Mouse (Mus musculus): Measurements from ENCODE around the gene Ryr3. TPM values are rescaled to one million over a fixed set of nuclear protein-coding genes. Genes with fewer than 3 reads are reported as not detected.

Ryr3 gene
- polyA plus RNA-seq, 1 experiment from 2014 or later, result 4.3 TPM

GRCm38 (mm10) chr2:112637206-112637605 lies 579.7 kb downstream of the Ryr3 start:
- Histone ChIP-seq H3K36me3 (peaks cover 6% of the 10 kb centered on the region; the same call in 1 of the 2 replicates), H3K9me3 (replicated peaks) (no peaks in the 10 kb centered on the region), H3K4me2 (no peak overlapping the region), H3K4me3 (no peak overlapping the region), H3K27ac (ENCODE audit: poor library complexity, severe bottlenecking) (no peak overlapping the region), H3K4me1 (replicated peaks) (peaks cover 7% of the 10 kb centered on the region), H3K9ac (no peak overlapping the region), H3K27me3 (replicated peaks) (no peaks in the 10 kb centered on the region)
- no peak for ATAC-seq (ENCODE audit: insufficient number of reproducible peaks, low FRiP score)
- WGBS, result 70% methylated on average over 5 of the region's 5 CpGs

DNA sequence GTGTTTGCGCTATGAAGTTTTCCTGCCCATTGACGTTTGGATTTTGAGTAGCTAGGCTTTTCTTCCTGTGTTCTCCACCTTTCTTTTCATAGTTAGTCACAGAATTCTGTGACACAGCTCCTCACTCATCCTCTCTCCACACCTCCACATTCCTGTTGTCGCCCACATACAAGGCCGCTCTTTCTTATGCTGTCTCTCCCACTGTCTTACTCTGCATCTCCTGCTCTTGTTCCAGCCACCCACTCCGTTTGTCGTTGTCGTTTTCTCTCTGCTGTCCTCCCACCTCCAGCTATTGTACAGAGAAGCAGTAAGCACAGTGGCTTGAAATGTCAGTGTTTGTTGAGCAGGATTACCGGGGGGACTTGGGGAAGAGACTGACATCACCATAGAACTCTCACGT lies 584.4 kb downstream of the Ryr3 start:
- no peak overlapping the region for H3K9ac ChIP-seq
- H3K9me3 ChIP-seq (replicated peaks), result no peaks in the 10 kb centered on the region
- peaks cover 16% of the 10 kb centered on the region for H3K36me3 ChIP-seq
- H3K27ac ChIP-seq (ENCODE audit: poor library complexity, severe bottlenecking), result no peak overlapping the region
- ATAC-seq (ENCODE audit: insufficient number of reproducible peaks, low FRiP score), result no peak
- H3K27me3 ChIP-seq (replicated peaks), result no peaks in the 10 kb centered on the region
- no peak overlapping the region for H3K4me2 ChIP-seq
- H3K4me3 ChIP-seq, result no peak overlapping the region
- 86% methylated on average over 9 of the region's 9 CpGs for WGBS
- peaks cover 3% of the 10 kb centered on the region for H3K4me1 ChIP-seq (replicated peaks)

DNA sequence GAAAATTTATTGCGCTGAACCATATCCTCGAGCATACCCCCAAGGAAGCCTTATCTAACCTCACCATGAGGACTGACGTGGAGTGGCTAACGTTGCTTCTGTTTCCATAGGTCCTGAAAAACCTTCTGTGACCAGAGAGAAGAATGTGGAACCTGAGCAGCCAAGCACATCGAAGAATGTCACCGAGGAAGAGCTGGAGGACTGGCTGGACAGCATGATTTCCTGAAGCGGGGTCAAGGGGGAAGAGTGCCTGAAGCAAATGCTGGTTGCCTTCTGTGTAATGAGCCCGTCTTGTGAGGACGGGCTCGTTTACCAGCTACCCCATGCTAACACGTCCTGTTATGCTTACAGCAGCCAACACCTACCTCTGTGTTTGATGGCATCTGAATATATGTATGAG lies 586.2 kb downstream of the Ryr3 start:
- no peak overlapping the region for H3K27ac ChIP-seq (ENCODE audit: poor library complexity, severe bottlenecking)
- H3K9ac ChIP-seq, result no peak overlapping the region
- H3K9me3 ChIP-seq (replicated peaks), result no peaks in the 10 kb centered on the region
- no peak overlapping the region for H3K4me2 ChIP-seq
- ATAC-seq (ENCODE audit: insufficient number of reproducible peaks, low FRiP score), result no peak
- no peaks in the 10 kb centered on the region for H3K4me1 ChIP-seq (replicated peaks)
- 80% methylated on average over 11 of the region's 11 CpGs for WGBS
- no peak overlapping the region for H3K4me3 ChIP-seq
- H3K27me3 ChIP-seq (replicated peaks), result no peaks in the 10 kb centered on the region
- H3K36me3 ChIP-seq, result peaks cover 14% of the 10 kb centered on the region

GRCm38 (mm10) chr2:112625156-112625555 lies 591.7 kb downstream of the Ryr3 start:
- Histone ChIP-seq H3K36me3 (peaks cover 3% of the 10 kb centered on the region; the same call in 1 of the 2 replicates), H3K4me2 (no peak overlapping the region), H3K4me3 (no peak overlapping the region), H3K9ac (no peak overlapping the region), H3K27ac (ENCODE audit: poor library complexity, severe bottlenecking) (no peak overlapping the region), H3K4me1 (replicated peaks) (no peaks in the 10 kb centered on the region), H3K9me3 (replicated peaks) (no peaks in the 10 kb centered on the region), H3K27me3 (replicated peaks) (no peaks in the 10 kb centered on the region)
- ATAC-seq (ENCODE audit: insufficient number of reproducible peaks, low FRiP score), result no peak
- 83% methylated on average over 3 of the region's 3 CpGs for WGBS

DNA sequence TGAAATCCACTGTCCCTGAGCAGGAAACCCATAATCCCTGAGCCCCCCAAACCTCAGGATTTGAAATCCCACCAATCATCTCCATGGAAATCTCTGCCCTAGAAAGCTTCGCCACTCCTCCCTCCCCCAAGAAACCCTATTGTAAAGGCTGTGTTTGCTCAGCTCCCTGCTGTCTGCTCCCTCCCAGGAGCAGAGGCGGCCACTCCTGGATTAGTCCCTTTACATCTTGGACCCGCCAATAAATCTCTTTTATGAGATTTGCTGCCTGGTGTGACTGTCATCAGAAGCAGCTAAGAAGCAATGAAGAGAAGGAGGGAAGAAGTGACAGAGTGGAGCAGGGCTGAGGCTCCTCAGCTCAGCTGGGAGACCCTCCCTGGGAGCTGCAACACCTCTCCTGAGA lies 599.7 kb downstream of the Ryr3 start:
- H3K4me1 ChIP-seq (replicated peaks), result no peaks in the 10 kb centered on the region
- no peak overlapping the region for H3K4me3 ChIP-seq
- no peaks in the 10 kb centered on the region for H3K36me3 ChIP-seq
- no peak overlapping the region for H3K9ac ChIP-seq
- ATAC-seq (ENCODE audit: insufficient number of reproducible peaks, low FRiP score), result no peak
- no peak overlapping the region for H3K27ac ChIP-seq (ENCODE audit: poor library complexity, severe bottlenecking)
- peaks cover 2% of the 10 kb centered on the region; the same call in 1 of the 2 replicates for H3K9me3 ChIP-seq (replicated peaks)
- 47% methylated on average over 3 of the region's 3 CpGs for WGBS
- H3K27me3 ChIP-seq (replicated peaks), result no peaks in the 10 kb centered on the region
- H3K4me2 ChIP-seq, result no peak overlapping the region

- no peaks in the 10 kb centered on the region for H3K27me3 ChIP-seq (replicated peaks)
- ATAC-seq (ENCODE audit: insufficient number of reproducible peaks, low FRiP score), result no peak
- H3K9me3 ChIP-seq (replicated peaks), result peaks cover 6% of the 10 kb centered on the region
- H3K4me1 ChIP-seq (replicated peaks), result no peaks in the 10 kb centered on the region
- H3K36me3 ChIP-seq, result no peaks in the 10 kb centered on the region
- H3K4me3 ChIP-seq, result no peak overlapping the region
- 86% methylated on average over 7 of the region's 7 CpGs for WGBS
- H3K9ac ChIP-seq, result no peak overlapping the region
- no peak overlapping the region for H3K27ac ChIP-seq (ENCODE audit: poor library complexity, severe bottlenecking)
- H3K4me2 ChIP-seq, result no peak overlapping the region
Measured at GRCm38 (mm10) chr2:112614375-112614774, 602.5 kb downstream of the Ryr3 start.

DNA sequence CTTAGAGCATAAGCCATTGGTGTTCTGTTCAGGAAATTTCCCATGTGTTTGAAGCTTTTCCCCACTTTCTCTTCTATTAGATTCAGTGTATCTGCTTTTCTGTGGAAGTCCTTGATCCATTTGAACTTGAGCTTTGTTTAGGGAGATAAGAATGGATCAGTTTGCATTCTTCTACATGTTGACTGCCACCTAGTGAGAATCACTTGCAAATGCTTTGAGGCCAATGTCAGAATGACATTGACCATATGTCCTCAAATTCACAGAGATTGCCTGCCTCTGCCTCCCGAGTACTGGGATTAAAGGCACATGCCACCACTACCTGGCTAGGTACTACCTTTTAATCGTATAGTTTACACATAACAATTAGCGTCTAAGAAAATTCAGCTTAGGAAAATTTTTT lies 604.3 kb downstream of the Ryr3 start:
- Histone ChIP-seq H3K9ac (no peak overlapping the region), H3K4me2 (no peak overlapping the region), H3K9me3 (replicated peaks) (peaks cover 6% of the 10 kb centered on the region), H3K4me3 (no peak overlapping the region), H3K36me3 (no peaks in the 10 kb centered on the region), H3K4me1 (replicated peaks) (no peaks in the 10 kb centered on the region), H3K27ac (ENCODE audit: poor library complexity, severe bottlenecking) (no peak overlapping the region), H3K27me3 (replicated peaks) (no peaks in the 10 kb centered on the region)
- no peak for ATAC-seq (ENCODE audit: insufficient number of reproducible peaks, low FRiP score)
- WGBS, result 73% methylated on average over 3 of the region's 3 CpGs

- H3K27ac ChIP-seq (ENCODE audit: poor library complexity, severe bottlenecking), result no peak overlapping the region
- H3K9me3 ChIP-seq (replicated peaks), result peaks cover 4% of the 10 kb centered on the region; the same call in 1 of the 2 replicates
- peaks cover 5% of the 10 kb centered on the region; the same call in 1 of the 2 replicates for H3K4me1 ChIP-seq (replicated peaks)
- WGBS, result 79% methylated on average over 3 of the region's 3 CpGs
- H3K4me3 ChIP-seq, result no peak overlapping the region
- H3K9ac ChIP-seq, result no peak overlapping the region
- no peak for ATAC-seq (ENCODE audit: insufficient number of reproducible peaks, low FRiP score)
- no peaks in the 10 kb centered on the region for H3K36me3 ChIP-seq
- no peak overlapping the region for H3K4me2 ChIP-seq
- H3K27me3 ChIP-seq (replicated peaks), result no peaks in the 10 kb centered on the region
Measured at GRCm38 (mm10) chr2:112606536-112606935, 610.4 kb downstream of the Ryr3 start.

DNA sequence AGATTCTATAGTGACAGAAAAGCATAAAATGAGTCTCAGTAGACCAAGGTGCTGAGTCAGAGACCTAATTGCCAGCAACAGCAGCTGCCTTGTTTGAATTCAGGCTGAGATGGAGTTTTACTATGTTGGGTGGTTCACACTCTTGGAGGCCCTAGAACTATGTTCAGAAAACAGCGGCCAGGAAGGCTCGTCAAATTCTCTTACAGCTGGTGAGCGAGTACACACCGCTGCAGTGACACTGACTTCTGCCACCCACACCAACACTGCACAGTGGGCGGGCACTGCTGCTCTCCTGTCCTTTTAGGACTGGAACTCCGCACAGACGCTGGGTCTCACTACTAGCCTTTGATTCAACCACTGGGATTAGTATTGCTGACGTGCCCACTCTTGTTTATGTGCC lies 614.4 kb downstream of the Ryr3 start:
- WGBS, result 69% methylated on average over 8 of the region's 8 CpGs
- Histone ChIP-seq H3K9me3 (replicated peaks) (no peaks in the 10 kb centered on the region), H3K36me3 (no peaks in the 10 kb centered on the region), H3K4me2 (peak overlapping the region; percentile 12; the same call in 1 of the 2 replicates), H3K4me3 (no peak overlapping the region), H3K27me3 (replicated peaks) (no peaks in the 10 kb centered on the region), H3K9ac (no peak overlapping the region), H3K27ac (ENCODE audit: poor library complexity, severe bottlenecking) (no peak overlapping the region), H3K4me1 (replicated peaks) (peaks cover 11% of the 10 kb centered on the region; the same call in 1 of the 2 replicates)
- no peak for ATAC-seq (ENCODE audit: insufficient number of reproducible peaks, low FRiP score)

- Histone ChIP-seq H3K27me3 (replicated peaks) (no peaks in the 10 kb centered on the region), H3K4me3 (no peak overlapping the region), H3K9me3 (replicated peaks) (no peaks in the 10 kb centered on the region), H3K36me3 (no peaks in the 10 kb centered on the region), H3K27ac (ENCODE audit: poor library complexity, severe bottlenecking) (no peak overlapping the region), H3K4me1 (replicated peaks) (peaks cover 11% of the 10 kb centered on the region; the same call in 1 of the 2 replicates), H3K9ac (no peak overlapping the region), H3K4me2 (no peak overlapping the region)
- 72% methylated on average over 10 of the region's 10 CpGs for WGBS
- ATAC-seq (ENCODE audit: insufficient number of reproducible peaks, low FRiP score), result no peak
Measured at GRCm38 (mm10) chr2:112600222-112600621, 616.7 kb downstream of the Ryr3 start.

- Histone ChIP-seq H3K27me3 (replicated peaks) (no peaks in the 10 kb centered on the region), H3K4me2 (no peak overlapping the region), H3K9ac (no peak overlapping the region), H3K4me3 (no peak overlapping the region), H3K9me3 (replicated peaks) (no peaks in the 10 kb centered on the region), H3K4me1 (replicated peaks) (peaks cover 6% of the 10 kb centered on the region; the same call in 1 of the 2 replicates), H3K36me3 (no peaks in the 10 kb centered on the region), H3K27ac (ENCODE audit: poor library complexity, severe bottlenecking) (no peak overlapping the region)
- ATAC-seq (ENCODE audit: insufficient number of reproducible peaks, low FRiP score), result no peak
- WGBS, result 65% methylated on average over 1 of the region's 1 CpGs
Measured at GRCm38 (mm10) chr2:112597064-112597463, 619.8 kb downstream of the Ryr3 start.

- H3K4me1 ChIP-seq (replicated peaks), result peaks cover 5% of the 10 kb centered on the region; the same call in 1 of the 2 replicates
- WGBS, result 55% methylated on average over 5 of the region's 5 CpGs
- H3K9ac ChIP-seq, result no peak overlapping the region
- no peak overlapping the region for H3K4me3 ChIP-seq
- H3K36me3 ChIP-seq, result no peaks in the 10 kb centered on the region
- no peak overlapping the region for H3K4me2 ChIP-seq
- H3K27ac ChIP-seq (ENCODE audit: poor library complexity, severe bottlenecking), result no peak overlapping the region
- no peak for ATAC-seq (ENCODE audit: insufficient number of reproducible peaks, low FRiP score)
- no peaks in the 10 kb centered on the region for H3K9me3 ChIP-seq (replicated peaks)
- no peaks in the 10 kb centered on the region for H3K27me3 ChIP-seq (replicated peaks)
Measured at GRCm38 (mm10) chr2:112596415-112596814, 620.5 kb downstream of the Ryr3 start.

Data from heart, embryonic 12.5 days (tissue).